Mouse (Mus musculus): Measurements from ENCODE around the gene Spaca4. TPM values are rescaled to one million over a fixed set of nuclear protein-coding genes. Genes with fewer than 3 reads are reported as not detected.
A peak's percentile ranks its signal among the peaks of the same experiment; 100 is the strongest.

Gene Spaca4
- polyA plus RNA-seq, 1 experiment = 0.38 TPM

GRCm38 (mm10) chr7:45701072-45701471 lies 24.5 kb downstream of the Spaca4 start:
- 41% methylated on average over 11 of the region's 11 CpGs for WGBS
- H3K27ac ChIP-seq (ENCODE audit: insufficient read depth, low read depth, low read length) = no peak overlapping the region
- H3K27me3 ChIP-seq (ENCODE audit: control insufficient read depth, insufficient read depth, low read length) = peaks cover 20% of the 10 kb centered on the region
- no peaks in the 10 kb centered on the region for H3K36me3 ChIP-seq (ENCODE audit: control insufficient read depth, insufficient read depth, low read length)
- no peak for TF ChIP-seq CTCF (IDR thresholded peaks at IDR 0.05; ENCODE audit: extremely low read depth, insufficient read length, insufficient replicate concordance, low read depth, low read length)
- no peak for TF ChIP-seq POLR2A (IDR thresholded peaks at IDR 0.05; ENCODE audit: low read depth, low read length)
- H3K4me3 ChIP-seq (ENCODE audit: low read depth, low read length) = no peak overlapping the region
- H3K4me1 ChIP-seq (ENCODE audit: control insufficient read depth, insufficient read depth, insufficient read length, low read length) = peaks cover 18% of the 10 kb centered on the region

GRCm38 (mm10) chr7:45700301-45701015 lies 25.2 kb downstream of the Spaca4 start:
- peaks cover 18% of the 10 kb centered on the region for H3K4me1 ChIP-seq (ENCODE audit: control insufficient read depth, insufficient read depth, insufficient read length, low read length)
- TF ChIP-seq CTCF (IDR thresholded peaks at IDR 0.05; ENCODE audit: extremely low read depth, insufficient read length, insufficient replicate concordance, low read depth, low read length) = no peak
- no peaks in the 10 kb centered on the region for H3K36me3 ChIP-seq (ENCODE audit: control insufficient read depth, insufficient read depth, low read length)
- peaks cover 20% of the 10 kb centered on the region for H3K27me3 ChIP-seq (ENCODE audit: control insufficient read depth, insufficient read depth, low read length)
- WGBS = 2% methylated on average over 20 of the region's 20 CpGs
- peak overlapping the region; percentile 44 for H3K4me3 ChIP-seq (ENCODE audit: low read depth, low read length)
- no peak overlapping the region for H3K27ac ChIP-seq (ENCODE audit: insufficient read depth, low read depth, low read length)

- Histone ChIP-seq H3K27ac (ENCODE audit: insufficient read depth, low read depth, low read length) (no peak within 1 kb of the TSS), H3K27me3 (ENCODE audit: control insufficient read depth, insufficient read depth, low read length) (peaks cover 20% of the 10 kb centered on the region), H3K4me1 (ENCODE audit: control insufficient read depth, insufficient read depth, insufficient read length, low read length) (peaks cover 18% of the 10 kb centered on the region), H3K4me3 (ENCODE audit: low read depth, low read length) (peak within 1 kb of the TSS; percentile 44), H3K36me3 (ENCODE audit: control insufficient read depth, insufficient read depth, low read length) (no peaks in the 10 kb centered on the region)
- no peak for TF ChIP-seq CTCF (IDR thresholded peaks at IDR 0.05; ENCODE audit: extremely low read depth, insufficient read length, insufficient replicate concordance, low read depth, low read length)
- no peak for TF ChIP-seq POLR2A (IDR thresholded peaks at IDR 0.05; ENCODE audit: low read depth, low read length)
- 10% methylated on average over 36 of the region's 36 CpGs for WGBS
Measured at GRCm38 (mm10) chr7:45699523-45700141, 26.0 kb downstream of the Spaca4 start, which contains the start of gene Car11. Car11 (plus strand) TSS chr7:45699843.

- H3K4me1 ChIP-seq (ENCODE audit: control insufficient read depth, insufficient read depth, insufficient read length, low read length) = peaks cover 10% of the 10 kb centered on the region
- WGBS = 70% methylated on average over 7 of the region's 7 CpGs
Measured at GRCm38 (mm10) chr7:45697894-45698293, 27.7 kb downstream of the Spaca4 start.

GRCm38 (mm10) chr7:45695098-45695497 lies 30.5 kb downstream of the Spaca4 start:
- WGBS = 33% methylated on average over 6 of the region's 6 CpGs
- H3K27me3 ChIP-seq (ENCODE audit: control insufficient read depth, insufficient read depth, low read length) = peaks cover 16% of the 10 kb centered on the region
- no peak overlapping the region for H3K4me3 ChIP-seq (ENCODE audit: low read depth, low read length)
- H3K36me3 ChIP-seq (ENCODE audit: control insufficient read depth, insufficient read depth, low read length) = no peaks in the 10 kb centered on the region
- TF ChIP-seq CTCF (IDR thresholded peaks at IDR 0.05; ENCODE audit: extremely low read depth, insufficient read length, insufficient replicate concordance, low read depth, low read length) = no peak
- no peak for TF ChIP-seq POLR2A (IDR thresholded peaks at IDR 0.05; ENCODE audit: low read depth, low read length)
- H3K4me1 ChIP-seq (ENCODE audit: control insufficient read depth, insufficient read depth, insufficient read length, low read length) = peaks cover 5% of the 10 kb centered on the region
- no peak overlapping the region for H3K27ac ChIP-seq (ENCODE audit: insufficient read depth, low read depth, low read length)

More at GRCm38 (mm10) chr7:45697894-45698293, 27.7 kb downstream of the Spaca4 start:
- no peak overlapping the region for H3K4me3 ChIP-seq (ENCODE audit: low read depth, low read length)
- no peaks in the 10 kb centered on the region for H3K36me3 ChIP-seq (ENCODE audit: control insufficient read depth, insufficient read depth, low read length)
- no peak overlapping the region for H3K27ac ChIP-seq (ENCODE audit: insufficient read depth, low read depth, low read length)
- TF ChIP-seq CTCF (IDR thresholded peaks at IDR 0.05; ENCODE audit: extremely low read depth, insufficient read length, insufficient replicate concordance, low read depth, low read length) (no peak), POLR2A (IDR thresholded peaks at IDR 0.05; ENCODE audit: low read depth, low read length) (no peak)
- H3K27me3 ChIP-seq (ENCODE audit: control insufficient read depth, insufficient read depth, low read length) = peaks cover 20% of the 10 kb centered on the region

GRCm38 (mm10) chr7:45693921-45694591 lies 31.6 kb downstream of the Spaca4 start, which contains the start of gene Sec1:
Sec1 (minus strand) TSS chr7:45694402.
- H3K4me1 ChIP-seq (ENCODE audit: control insufficient read depth, insufficient read depth, insufficient read length, low read length) = no peaks in the 10 kb centered on the region
- 94% methylated on average over 50 of the region's 50 CpGs for WGBS
- H3K4me3 ChIP-seq (ENCODE audit: low read depth, low read length) = no peak within 1 kb of the TSS
- peaks cover 5% of the 10 kb centered on the region; the same call in 1 of the 2 replicates for H3K27me3 ChIP-seq (ENCODE audit: control insufficient read depth, insufficient read depth, low read length)
- no peak within 1 kb of the TSS for H3K27ac ChIP-seq (ENCODE audit: insufficient read depth, low read depth, low read length)
- H3K36me3 ChIP-seq (ENCODE audit: control insufficient read depth, insufficient read depth, low read length) = no peaks in the 10 kb centered on the region
- TF ChIP-seq CTCF (IDR thresholded peaks at IDR 0.05; ENCODE audit: extremely low read depth, insufficient read length, insufficient replicate concordance, low read depth, low read length) = no peak
- no peak for TF ChIP-seq POLR2A (IDR thresholded peaks at IDR 0.05; ENCODE audit: low read depth, low read length)

- TF ChIP-seq POLR2A (IDR thresholded peaks at IDR 0.05; ENCODE audit: low read depth, low read length) (no peak), CTCF (IDR thresholded peaks at IDR 0.05; ENCODE audit: extremely low read depth, insufficient read length, insufficient replicate concordance, low read depth, low read length) (no peak)
- no peaks in the 10 kb centered on the region for H3K4me1 ChIP-seq (ENCODE audit: control insufficient read depth, insufficient read depth, insufficient read length, low read length)
- H3K36me3 ChIP-seq (ENCODE audit: control insufficient read depth, insufficient read depth, low read length) = no peaks in the 10 kb centered on the region
- WGBS = 93% methylated on average over 2 of the region's 2 CpGs
- no peaks in the 10 kb centered on the region; the same call in 1 of the 2 replicates for H3K27me3 ChIP-seq (ENCODE audit: control insufficient read depth, insufficient read depth, low read length)
- H3K27ac ChIP-seq (ENCODE audit: insufficient read depth, low read depth, low read length) = no peak overlapping the region
- no peak overlapping the region for H3K4me3 ChIP-seq (ENCODE audit: low read depth, low read length)
Measured at GRCm38 (mm10) chr7:45692364-45692763, 33.2 kb downstream of the Spaca4 start.

Measured in small intestine, adult 2 months (tissue).